Mouse (Mus musculus): ENCODE data around the gene Galntl5. TPM values are rescaled to one million over a fixed set of nuclear protein-coding genes. Genes with fewer than 3 reads are reported as not detected.

Gene Galntl5
- not detected for total RNA-seq (2021)
- long read RNA-seq, experiment 1 = 0 reads
- long read RNA-seq, experiment 2 = 0 reads

- Histone ChIP-seq H3K27ac (no peak within 1 kb of the TSS), H3K4me3 (no peak within 1 kb of the TSS)
- no peak for DNase-seq (ENCODE audit: low spot score in 2 of 2)
- no peak for TF ChIP-seq CTCF (conservative IDR thresholded peaks at IDR 0.05)
Measured at GRCm38 (mm10) chr5:25181004-25181531, at the start of gene Galntl5. Gene Galntl5, plus strand, starts transcription at chr5:25181460.

DNA sequence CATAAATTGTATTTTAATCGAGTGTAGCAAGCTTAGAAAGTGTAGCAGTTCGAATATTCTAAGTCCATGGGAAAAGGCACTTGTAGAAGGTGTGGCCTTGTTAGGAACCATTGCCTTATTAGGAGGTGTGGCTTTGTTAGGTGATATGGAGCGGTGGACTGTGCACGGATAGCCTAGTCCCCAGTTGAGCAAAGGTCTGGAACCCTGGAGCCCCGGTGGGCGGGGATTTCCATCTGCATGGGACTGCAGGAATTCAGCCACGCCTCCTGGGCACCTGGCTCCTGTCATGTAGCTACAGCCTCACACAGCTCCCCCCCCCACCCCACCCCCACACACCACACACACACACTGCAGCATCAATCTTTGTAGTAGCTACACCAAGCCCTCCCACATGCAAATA is 34.6 kb upstream of the Galntl5 start:
- no peak for TF ChIP-seq CTCF (conservative IDR thresholded peaks at IDR 0.05)
- Histone ChIP-seq H3K27ac (no peak overlapping the region), H3K4me3 (no peak overlapping the region)
- no peak for DNase-seq (ENCODE audit: low spot score in 2 of 2)

GRCm38 (mm10) chr5:25149331-25149965 is 31.8 kb upstream of the Galntl5 start:
- no peak for DNase-seq (ENCODE audit: low spot score in 2 of 2)
- no peak overlapping the region for H3K27ac ChIP-seq
- TF ChIP-seq CTCF (conservative IDR thresholded peaks at IDR 0.05) = no peak
- no peak overlapping the region for H3K4me3 ChIP-seq

DNA sequence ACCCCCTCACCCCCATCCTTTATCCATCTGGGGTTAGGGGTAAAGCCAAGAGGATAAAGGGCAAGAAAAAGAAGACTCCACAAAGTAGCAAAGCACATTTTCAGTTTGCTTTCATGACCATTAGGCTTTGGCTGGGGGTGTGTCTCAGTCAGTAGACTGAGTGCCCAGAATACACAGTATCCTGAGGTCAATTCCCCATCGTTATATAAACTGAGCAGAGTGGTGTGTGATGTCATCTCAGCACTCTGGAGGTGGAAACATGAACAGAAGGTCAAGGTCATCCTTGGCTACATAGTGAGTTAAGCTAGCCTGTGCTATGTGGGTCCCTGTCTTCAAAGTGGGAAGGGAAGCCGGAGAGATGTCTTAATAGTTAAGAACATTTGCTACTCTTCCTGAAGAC is 27.8 kb upstream of the Galntl5 start:
- H3K27ac ChIP-seq = no peak overlapping the region
- no peak for DNase-seq (ENCODE audit: low spot score in 2 of 2)
- TF ChIP-seq CTCF (conservative IDR thresholded peaks at IDR 0.05) = no peak
- H3K4me3 ChIP-seq = no peak overlapping the region

GRCm38 (mm10) chr5:25153996-25154395 is 27.3 kb upstream of the Galntl5 start:
- no peak for TF ChIP-seq CTCF (conservative IDR thresholded peaks at IDR 0.05)
- Histone ChIP-seq H3K4me3 (no peak overlapping the region), H3K27ac (no peak overlapping the region)
- DNase-seq (ENCODE audit: low spot score in 2 of 2) = no peak

DNA sequence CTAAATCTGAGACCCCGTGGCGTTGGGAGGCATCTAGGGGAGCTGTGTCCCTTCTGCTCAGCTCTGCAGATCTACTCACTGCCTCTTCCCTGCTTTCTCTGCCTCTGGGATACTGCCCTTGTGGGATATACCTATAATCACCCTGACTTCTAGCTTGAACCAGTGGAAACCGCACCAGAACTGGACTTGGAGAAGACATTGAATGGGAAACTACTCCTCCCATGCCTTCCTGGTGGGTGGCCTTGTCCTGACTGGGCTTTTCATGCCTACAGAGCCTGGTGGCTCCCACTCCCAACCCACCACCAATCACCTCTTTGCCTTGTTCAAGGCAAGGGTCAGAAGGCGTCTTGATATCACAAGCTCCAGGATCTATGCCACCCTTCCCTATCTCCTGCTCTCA is 26.4 kb upstream of the Galntl5 start:
- no peak for TF ChIP-seq CTCF (conservative IDR thresholded peaks at IDR 0.05)
- Histone ChIP-seq H3K27ac (no peak overlapping the region), H3K4me3 (no peak overlapping the region)
- DNase-seq (ENCODE audit: low spot score in 2 of 2) = no peak

GRCm38 (mm10) chr5:25155351-25155750 is 25.9 kb upstream of the Galntl5 start:
- no peak for DNase-seq (ENCODE audit: low spot score in 2 of 2)
- Histone ChIP-seq H3K4me3 (no peak overlapping the region), H3K27ac (no peak overlapping the region)
- TF ChIP-seq CTCF (conservative IDR thresholded peaks at IDR 0.05) = no peak

DNA sequence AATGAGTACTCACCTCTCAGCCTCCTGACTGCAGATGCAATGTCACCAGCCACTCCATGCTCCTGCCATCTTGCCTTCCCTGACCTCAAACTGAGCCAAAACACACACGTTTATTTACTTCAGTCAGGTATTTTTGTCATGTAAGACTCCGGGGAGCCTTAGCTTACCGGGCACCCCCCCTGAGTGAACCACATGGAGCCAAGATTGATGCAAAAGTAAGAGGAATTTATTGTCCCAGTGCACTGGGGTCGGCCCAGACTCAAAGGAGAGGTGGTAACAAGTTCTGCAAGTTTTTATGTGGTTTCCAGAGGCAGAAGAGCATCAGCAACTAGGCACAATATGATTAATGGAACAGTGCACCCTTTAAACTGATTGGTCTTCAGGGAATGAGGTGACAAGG is 24.1 kb upstream of the Galntl5 start:
- H3K27ac ChIP-seq = no peak overlapping the region
- TF ChIP-seq CTCF (conservative IDR thresholded peaks at IDR 0.05) = no peak
- DNase-seq (ENCODE audit: low spot score in 2 of 2) = no peak
- H3K4me3 ChIP-seq = no peak overlapping the region

DNA sequence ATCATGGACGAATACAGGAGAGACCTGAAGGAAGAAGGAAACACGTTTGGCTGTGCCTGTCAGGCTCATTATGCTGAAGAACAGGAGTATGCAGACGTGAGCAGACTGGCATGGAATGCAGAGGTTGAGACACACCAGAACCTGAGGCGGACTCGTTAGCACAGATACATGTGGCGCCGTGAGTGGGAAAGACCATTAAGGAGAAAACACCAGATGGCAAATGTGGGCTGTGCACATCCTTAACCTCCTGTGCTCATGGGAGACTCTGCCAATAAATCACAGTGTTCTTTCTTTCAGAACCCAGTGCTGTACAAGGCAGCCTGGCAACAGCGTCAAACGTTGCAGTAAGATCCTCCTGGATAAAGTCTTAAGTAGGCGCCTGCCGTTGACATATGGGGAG is 20.7 kb upstream of the Galntl5 start:
- Histone ChIP-seq H3K4me3 (no peak overlapping the region), H3K27ac (peak overlapping the region; percentile 68)
- no peak for TF ChIP-seq CTCF (conservative IDR thresholded peaks at IDR 0.05)
- DNase-seq (ENCODE audit: low spot score in 2 of 2) = peak; percentile 33 to 78

GRCm38 (mm10) chr5:25162981-25163380 is 18.3 kb upstream of the Galntl5 start:
- no peak for TF ChIP-seq CTCF (conservative IDR thresholded peaks at IDR 0.05)
- no peak for DNase-seq (ENCODE audit: low spot score in 2 of 2)
- no peak overlapping the region for H3K4me3 ChIP-seq
- no peak overlapping the region for H3K27ac ChIP-seq

DNA sequence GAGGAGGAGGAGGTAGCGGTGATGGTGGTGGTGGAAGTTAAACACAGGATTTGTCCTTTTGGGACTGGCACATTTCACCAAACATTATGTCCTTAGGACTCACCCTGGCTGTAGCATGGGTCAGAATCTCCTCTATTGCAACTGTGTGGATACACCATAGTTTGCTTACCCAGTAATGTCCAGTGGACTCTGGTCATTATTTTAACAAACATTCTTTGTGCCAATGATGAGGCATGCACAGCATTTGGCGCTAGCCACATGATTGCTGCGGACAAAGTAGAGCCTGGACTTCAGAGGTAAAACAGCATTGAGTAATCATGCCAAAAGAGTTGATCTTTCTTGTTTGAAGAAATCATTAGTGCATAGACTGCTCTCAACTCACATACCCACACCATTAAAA is 17.3 kb upstream of the Galntl5 start:
- Histone ChIP-seq H3K4me3 (no peak overlapping the region), H3K27ac (no peak overlapping the region)
- no peak for TF ChIP-seq CTCF (conservative IDR thresholded peaks at IDR 0.05)

GRCm38 (mm10) chr5:25164341-25164740 is 16.9 kb upstream of the Galntl5 start:
- no peak overlapping the region for H3K4me3 ChIP-seq
- no peak overlapping the region for H3K27ac ChIP-seq
- TF ChIP-seq CTCF (conservative IDR thresholded peaks at IDR 0.05) = no peak
- no peak for DNase-seq (ENCODE audit: low spot score in 2 of 2)

More for the DNA sequence above, 17.3 kb upstream of the Galntl5 start:
- no peak for DNase-seq (ENCODE audit: low spot score in 2 of 2)

DNA sequence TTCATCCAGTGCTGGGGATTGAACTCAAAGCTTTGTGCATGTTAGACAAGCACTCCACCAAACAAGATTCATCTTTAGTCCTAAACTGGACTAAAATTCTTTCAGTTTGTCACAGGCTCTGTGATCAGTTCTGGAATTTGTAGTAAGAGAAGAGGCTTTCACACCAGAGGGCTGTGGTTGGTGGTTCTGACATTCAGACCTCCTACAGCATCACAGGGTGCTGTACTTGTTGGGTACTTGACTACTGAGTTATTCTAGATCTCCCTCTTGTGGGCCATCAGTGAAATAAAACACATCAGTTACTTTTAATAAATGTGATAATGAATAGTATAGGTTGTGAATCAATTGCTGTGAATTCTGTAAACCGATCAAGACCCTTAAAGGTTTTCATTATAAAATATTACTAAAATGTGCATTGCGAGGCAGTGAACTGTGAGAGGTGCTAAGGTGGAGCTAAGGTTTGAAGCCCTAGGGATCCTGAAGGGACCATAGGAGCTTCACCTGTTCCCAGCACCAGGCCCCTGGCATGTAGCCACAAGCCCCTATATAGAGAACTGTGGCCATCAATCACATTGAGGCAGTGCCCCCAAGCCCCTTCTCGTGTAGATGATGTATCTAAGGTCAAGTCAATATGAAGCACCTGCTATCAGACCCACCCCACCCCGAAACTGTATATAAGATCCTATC is 16.0 kb upstream of the Galntl5 start:
- peak; percentile 79 for TF ChIP-seq CTCF (conservative IDR thresholded peaks at IDR 0.05)

DNA sequence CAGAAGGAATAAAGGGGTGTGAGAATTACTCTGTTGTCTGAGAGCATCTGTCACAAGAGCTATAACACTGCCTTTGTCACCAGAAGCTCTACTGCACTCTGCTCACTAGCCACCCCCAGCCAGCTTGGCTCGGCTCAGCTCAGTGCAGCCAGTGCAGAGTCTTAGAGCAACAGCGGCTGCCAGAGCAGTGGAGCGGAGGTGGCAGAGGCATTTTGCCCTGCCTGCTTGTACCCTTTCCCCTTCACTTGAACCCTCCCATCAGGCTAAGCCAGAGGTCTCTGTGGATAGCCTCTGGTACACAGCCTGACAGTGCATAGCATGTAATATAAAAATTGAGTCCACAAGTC is 15.5 kb upstream of the Galntl5 start:
- H3K4me3 ChIP-seq = no peak overlapping the region
- peak in 1 of 2 experiments; percentile 23 for DNase-seq (ENCODE audit: low spot score in 2 of 2)
- no peak for TF ChIP-seq CTCF (conservative IDR thresholded peaks at IDR 0.05)
- peak overlapping the region; percentile 56 for H3K27ac ChIP-seq

More for the DNA sequence above, 16.0 kb upstream of the Galntl5 start:
- Histone ChIP-seq H3K4me3 (no peak overlapping the region), H3K27ac (peak overlapping the region; percentile 61)
- DNase-seq (ENCODE audit: low spot score in 2 of 2) = peak; percentile 30 to 49

All from layer of hippocampus, adult 2 months (tissue).